Comparison of ENCODE assay signal across 16 mouse cellular contexts in genomic region chr1:180400691-180401455, GRCm38 (mm10).
DNase-seq lines count a peak whose midpoint lies in the region; ATAC-seq and TF ChIP-seq lines count a peak whose summit lies in the region.
"Had no signal": no experiment of that assay in that cellular context is flagged by ENCODE, and none has a peak within 500 bp of the region (broad histone marks: within the 10 kb centered on the region; RNA-seq: fewer than 3 reads in every experiment).

No protein-coding gene starts in this region.

- TF ChIP-seq CTCF in kidney, adult 2 months (conservative IDR thresholded peaks at IDR 0.05; ENCODE audit: insufficient read depth, insufficient read length, low read depth, low read length), result no peak
- TF ChIP-seq CTCF in small intestine, adult 2 months (IDR thresholded peaks at IDR 0.05; ENCODE audit: extremely low read depth, insufficient read length, insufficient replicate concordance, low read depth, low read length), result no peak

- TF ChIP-seq POLR2A in kidney, adult 2 months (IDR thresholded peaks at IDR 0.05; ENCODE audit: low read depth, low read length), result no peak
- TF ChIP-seq POLR2A in small intestine, adult 2 months (IDR thresholded peaks at IDR 0.05; ENCODE audit: low read depth, low read length), result no peak

- peak; percentile 2 for DNase-seq in adrenal gland, postnatal 14 days
- DNase-seq in adrenal gland, postnatal 10 days, result no peak
- no peak for DNase-seq in kidney, adult 2 months
- no peak for DNase-seq in kidney, adult 9 months
- no peak for DNase-seq in lung, postnatal 25 days (ENCODE audit: low spot score)
- DNase-seq: cerebellum, postnatal 10 days; kidney, postnatal 25 days; lung, postnatal 14 days; midbrain, embryonic 14.5 days; right cerebral cortex, postnatal 4 days had no signal

- H3K36me3 ChIP-seq in kidney, adult 2 months (ENCODE audit: control insufficient read depth, insufficient read depth, low read length), result no peaks in the 10 kb centered on the region
- H3K36me3 ChIP-seq in lung, embryonic 16.5 days (ENCODE audit: control insufficient read depth, insufficient read depth, low read length), result no peaks in the 10 kb centered on the region
- no peaks in the 10 kb centered on the region for H3K36me3 ChIP-seq in small intestine, adult 2 months (ENCODE audit: control insufficient read depth, insufficient read depth, low read length)
- no peaks in the 10 kb centered on the region for H3K36me3 ChIP-seq in forebrain, embryonic 15.5 days
- H3K36me3 ChIP-seq: hindbrain, embryonic 13.5 days; limb, embryonic 13.5 days; neural tube, embryonic 12.5 days had no signal

- peaks cover 22% of the 10 kb centered on the region for H3K4me1 ChIP-seq in kidney, adult 2 months (ENCODE audit: control insufficient read depth, insufficient read depth, low read length)
- peaks cover 52% of the 10 kb centered on the region for H3K4me1 ChIP-seq in lung, embryonic 16.5 days (replicated peaks; ENCODE audit: control insufficient read depth, insufficient read depth, low read length)
- peaks cover 33% of the 10 kb centered on the region for H3K4me1 ChIP-seq in small intestine, adult 2 months (ENCODE audit: control insufficient read depth, insufficient read depth, insufficient read length, low read length)
- H3K4me1 ChIP-seq in forebrain, embryonic 15.5 days, result no peaks in the 10 kb centered on the region
- H3K4me1 ChIP-seq: neural tube, embryonic 12.5 days had no signal

- H3K27ac ChIP-seq in kidney, adult 2 months (ENCODE audit: insufficient read depth, low read depth, low read length), result peak overlapping the region; percentile 42; the same call in 1 of the 2 replicates
- H3K27ac ChIP-seq in lung, embryonic 16.5 days (ENCODE audit: low read length), result peak overlapping the region; percentile 25
- peak overlapping the region; percentile 1; the same call in 1 of the 2 replicates for H3K27ac ChIP-seq in small intestine, adult 2 months (ENCODE audit: insufficient read depth, low read depth, low read length)
- H3K27ac ChIP-seq in forebrain, embryonic 15.5 days (replicated peaks), result no peak overlapping the region
- H3K27ac ChIP-seq: limb, embryonic 13.5 days; neural tube, embryonic 12.5 days had no signal

- 66% methylated on average over 4 of the region's 4 CpGs for WGBS in kidney, adult 2 months
- 63% methylated on average over 4 of the region's 4 CpGs for WGBS in lung, embryonic 16.5 days
- 64% methylated on average over 4 of the region's 4 CpGs for WGBS in small intestine, adult 2 months
- 78% methylated on average over 4 of the region's 4 CpGs for WGBS in forebrain, embryonic 15.5 days

- ATAC-seq in lung, embryonic 16.5 days (ENCODE audit: low read depth), result no peak
- ATAC-seq in forebrain, embryonic 15.5 days (replicated peaks), result no peak

- no peaks in the 10 kb centered on the region for H3K27me3 ChIP-seq in kidney, adult 2 months (replicated peaks; ENCODE audit: control insufficient read depth, insufficient read depth, low read length)
- no peaks in the 10 kb centered on the region for H3K27me3 ChIP-seq in lung, embryonic 16.5 days (ENCODE audit: control insufficient read depth, insufficient read depth, low read depth, low read length)
- no peaks in the 10 kb centered on the region for H3K27me3 ChIP-seq in small intestine, adult 2 months (ENCODE audit: control insufficient read depth, insufficient read depth, low read length)
- H3K27me3 ChIP-seq in forebrain, embryonic 15.5 days, result no peaks in the 10 kb centered on the region
- H3K27me3 ChIP-seq: hindbrain, embryonic 13.5 days; limb, embryonic 13.5 days; neural tube, embryonic 12.5 days had no signal

- H3K9me3 ChIP-seq in lung, embryonic 16.5 days (ENCODE audit: control insufficient read depth, low read length), result no peaks in the 10 kb centered on the region
- no peaks in the 10 kb centered on the region for H3K9me3 ChIP-seq in forebrain, embryonic 15.5 days
- H3K9me3 ChIP-seq: hindbrain, embryonic 13.5 days; limb, embryonic 13.5 days; neural tube, embryonic 12.5 days had no signal

- H3K4me3 ChIP-seq in kidney, adult 2 months (ENCODE audit: insufficient read depth, low read depth, low read length), result no peak overlapping the region
- no peak overlapping the region for H3K4me3 ChIP-seq in lung, embryonic 16.5 days (ENCODE audit: low read length)
- H3K4me3 ChIP-seq in small intestine, adult 2 months (ENCODE audit: low read depth, low read length), result no peak overlapping the region
- H3K4me3 ChIP-seq in forebrain, embryonic 15.5 days, result no peak overlapping the region
- H3K4me3 ChIP-seq: hindbrain, embryonic 13.5 days; limb, embryonic 13.5 days; neural tube, embryonic 12.5 days had no signal

- H3K9ac ChIP-seq in lung, embryonic 16.5 days (ENCODE audit: low read length), result no peak overlapping the region
- no peak overlapping the region for H3K9ac ChIP-seq in forebrain, embryonic 15.5 days (replicated peaks)
- H3K9ac ChIP-seq: hindbrain, embryonic 13.5 days; limb, embryonic 13.5 days; neural tube, embryonic 12.5 days had no signal

- H3K4me2 ChIP-seq in lung, embryonic 16.5 days (ENCODE audit: low read depth, low read length), result no peak overlapping the region
- no peak overlapping the region for H3K4me2 ChIP-seq in forebrain, embryonic 15.5 days (replicated peaks)
- H3K4me2 ChIP-seq: hindbrain, embryonic 13.5 days; limb, embryonic 13.5 days; neural tube, embryonic 12.5 days had no signal
